Mouse (Mus musculus): ENCODE measurements around the gene Doc2g.
"Not testable (repeated sequence)": the region's sequence is repeated elsewhere in the genome, so short reads cannot be mapped to it uniquely, and the experiment has no call there.

Doc2g gene

GRCm38 (mm10) chr19:4017921-4018587 lies 14.9 kb downstream of the Doc2g start:
- no peak for DNase-seq (ENCODE audit: inconsistent ontology term)

GRCm38 (mm10) chr19:4018743-4019583 lies 15.8 kb downstream of the Doc2g start:
- DNase-seq (ENCODE audit: inconsistent ontology term), result peak; percentile 71

- no peak for DNase-seq (ENCODE audit: inconsistent ontology term)
Observed at GRCm38 (mm10) chr19:4023185-4023584, 20.1 kb downstream of the Doc2g start.

- no peak for DNase-seq (ENCODE audit: inconsistent ontology term)
Observed at GRCm38 (mm10) chr19:4027576-4027975, 24.5 kb downstream of the Doc2g start.

GRCm38 (mm10) chr19:4032668-4033067 lies 29.6 kb downstream of the Doc2g start:
- DNase-seq (ENCODE audit: inconsistent ontology term), result no peak

GRCm38 (mm10) chr19:4033298-4033697 lies 30.2 kb downstream of the Doc2g start:
- no peak for DNase-seq (ENCODE audit: inconsistent ontology term)

- no peak for DNase-seq (ENCODE audit: inconsistent ontology term)
Observed at GRCm38 (mm10) chr19:4033742-4034141, 30.6 kb downstream of the Doc2g start.

- no peak for DNase-seq (ENCODE audit: inconsistent ontology term)
Observed at GRCm38 (mm10) chr19:4036327-4037045, 33.4 kb downstream of the Doc2g start.

GRCm38 (mm10) chr19:4037154-4037787 lies 34.2 kb downstream of the Doc2g start:
- not testable (repeated sequence) for DNase-seq (ENCODE audit: inconsistent ontology term)

- DNase-seq (ENCODE audit: inconsistent ontology term), result peak; percentile 91
Observed at GRCm38 (mm10) chr19:4037788-4038232, 34.7 kb downstream of the Doc2g start, which contains the start of gene Gstp1. Gene Gstp1 (minus strand): TSS chr19:4037985.

- DNase-seq (ENCODE audit: inconsistent ontology term), result not testable (repeated sequence)
Observed at GRCm38 (mm10) chr19:4040941-4041340, 37.8 kb downstream of the Doc2g start.

GRCm38 (mm10) chr19:4041500-4041899 lies 38.4 kb downstream of the Doc2g start:
- not testable (repeated sequence) for DNase-seq (ENCODE audit: inconsistent ontology term)

- DNase-seq (ENCODE audit: inconsistent ontology term), result no peak
Observed at GRCm38 (mm10) chr19:4042124-4042523, 39.0 kb downstream of the Doc2g start.

- DNase-seq (ENCODE audit: inconsistent ontology term), result not testable (repeated sequence)
Observed at GRCm38 (mm10) chr19:4044109-4044508, 41.0 kb downstream of the Doc2g start.

GRCm38 (mm10) chr19:4045966-4046865 lies 43.1 kb downstream of the Doc2g start, which contains the start of gene Gstp2:
Gene Gstp2 (minus strand): TSS chr19:4046023.
- DNase-seq (ENCODE audit: inconsistent ontology term), result peak; percentile 78

- no peak for DNase-seq (ENCODE audit: inconsistent ontology term)
Observed at GRCm38 (mm10) chr19:4046866-4047254, 43.7 kb downstream of the Doc2g start.

- peak; percentile 19 for DNase-seq (ENCODE audit: inconsistent ontology term)
Observed at GRCm38 (mm10) chr19:4047859-4048258, 44.7 kb downstream of the Doc2g start.

- not testable (repeated sequence) for DNase-seq (ENCODE audit: inconsistent ontology term)
Observed at GRCm38 (mm10) chr19:4049069-4049468, 46.0 kb downstream of the Doc2g start.

- DNase-seq (ENCODE audit: inconsistent ontology term), result no peak
Observed at GRCm38 (mm10) chr19:4051016-4051415, 47.9 kb downstream of the Doc2g start.

GRCm38 (mm10) chr19:4051741-4052515 lies 48.8 kb downstream of the Doc2g start:
- peak; percentile 16 for DNase-seq (ENCODE audit: inconsistent ontology term)
